Mouse (Mus musculus) CH12.LX (cell line): ENCODE measurements around the gene H1fx. TPM values are rescaled to one million over a fixed set of nuclear protein-coding genes. Genes with fewer than 3 reads are reported as not detected.

Experiments used
- DNase-seq: peaks from one replicate; pipeline ENCODE4 v3.0.0-alpha.2; 2013; ENCODE audit errors: extremely low read depth
- H3K27ac ChIP-seq: 2 replicates; pipeline ENCODE4 v1.5.1; 2012; ENCODE audit warnings: low read depth, mild to moderate bottlenecking, control low read depth, moderate library complexity; ENCODE audit not compliant: insufficient read depth
- H3K27me3 ChIP-seq: replicated peaks from 2 replicates; pipeline ENCODE3; 2012; ENCODE audit warnings: inconsistent platforms
- H3K36me3 ChIP-seq, 2 experiments: replicated peaks in 1 of 2; 2 replicates each; pipeline versions ENCODE3 to v1.6.1; 2012; ENCODE audit warnings: inconsistent platforms in 1 of 2, low read length in 1 of 2, mild to moderate bottlenecking in 1 of 2, mixed read lengths in 1 of 2, moderate library complexity in 1 of 2; ENCODE audit not compliant: control insufficient read depth in 1 of 2, insufficient read depth in 1 of 2
- H3K4me1 ChIP-seq, 2 experiments: 2 replicates each; pipeline ENCODE4 v1.6.1; 2012; ENCODE audit warnings: inconsistent platforms in 1 of 2, moderate library complexity in 1 of 2; ENCODE audit not compliant: insufficient read depth in 2 of 2, control insufficient read depth in 1 of 2
- H3K4me2 ChIP-seq: 2 replicates; pipeline ENCODE4 v1.6.1; 2012; ENCODE audit warnings: low read depth, mild to moderate bottlenecking, control low read depth; ENCODE audit not compliant: poor library complexity, insufficient read depth, severe bottlenecking
- H3K4me3 ChIP-seq, 3 experiments: fragments of 150-350 bp in 1 of 3; sonication (generic) in 1 of 3; replicated peaks in 1 of 3; 2 replicates each; pipeline versions ENCODE3 to v1.5.1; 2011 to 2012; ENCODE audit warnings: low read depth in 2 of 3, low read length in 2 of 3, mild to moderate bottlenecking in 2 of 3, moderate library complexity in 2 of 3, control low read depth in 1 of 3, improper control_type of control experiment in 1 of 3, inconsistent platforms in 1 of 3, mixed read lengths in 1 of 3; ENCODE audit not compliant: poor library complexity in 1 of 3
- H3K79me2 ChIP-seq: replicated peaks from 2 replicates; pipeline ENCODE4 v1.6.1; 2012; ENCODE audit warnings: mild to moderate bottlenecking, moderate library complexity; ENCODE audit not compliant: control insufficient read depth, poor library complexity, insufficient read depth, severe bottlenecking; ENCODE audit errors: extremely low read depth
- H3K9ac ChIP-seq: 2 replicates; pipeline ENCODE4 v1.6.1; 2012; ENCODE audit warnings: low read depth, mild to moderate bottlenecking, control low read depth, moderate library complexity; ENCODE audit not compliant: insufficient read depth
- H3K9me3 ChIP-seq: replicated peaks from 2 replicates; pipeline ENCODE3; 2012; ENCODE audit warnings: low read length, inconsistent platforms, mixed read lengths
- CHD1 ChIP-seq: IDR thresholded peaks from 2 replicates; pipeline ENCODE4 v1.6.1; 2012; ENCODE audit warnings: low read depth, low read length, improper control_type of control experiment, inconsistent platforms
- CHD2 ChIP-seq: IDR thresholded peaks from 2 replicates; pipeline ENCODE4 v1.6.1; 2011; ENCODE audit warnings: low read length, improper control_type of control experiment
- ELF1 ChIP-seq: IDR thresholded peaks from 2 replicates; pipeline ENCODE4 v1.6.1; 2014; ENCODE audit warnings: low read depth, mild to moderate bottlenecking, inconsistent platforms, low read length, improper control_type of control experiment
- EP300 ChIP-seq: IDR thresholded peaks from 2 replicates; pipeline ENCODE4 v1.6.1; 2011; ENCODE audit warnings: low read length, improper control_type of control experiment
- ETS1 ChIP-seq: conservative IDR thresholded peaks from 2 replicates; pipeline ENCODE4 v1.6.1; 2012; ENCODE audit warnings: low read depth, mild to moderate bottlenecking, inconsistent platforms, low read length, improper control_type of control experiment, moderate library complexity
- HCFC1 ChIP-seq: IDR thresholded peaks from 2 replicates; pipeline ENCODE4 v1.6.1; 2012; ENCODE audit warnings: low read depth, mild to moderate bottlenecking, inconsistent platforms, low read length, improper control_type of control experiment
- IRF4 ChIP-seq: IDR thresholded peaks from 2 replicates; pipeline ENCODE4 v1.6.1; 2014; ENCODE audit warnings: low read depth, mild to moderate bottlenecking, inconsistent platforms, low read length, improper control_type of control experiment
- JUND ChIP-seq: conservative IDR thresholded peaks from 2 replicates; pipeline ENCODE4 v1.6.1; 2011; ENCODE audit warnings: low read depth, low read length, improper control_type of control experiment
- MAZ ChIP-seq: IDR thresholded peaks from 2 replicates; pipeline ENCODE4 v1.6.1; 2012; ENCODE audit warnings: low read depth, mild to moderate bottlenecking, inconsistent platforms, low read length, improper control_type of control experiment, moderate library complexity
- MEF2A ChIP-seq: IDR thresholded peaks from 2 replicates; pipeline ENCODE4 v1.6.1; 2014; ENCODE audit warnings: low read depth, mild to moderate bottlenecking, inconsistent platforms, low read length, improper control_type of control experiment, borderline replicate concordance
- NRF1 ChIP-seq: IDR thresholded peaks from 2 replicates; pipeline ENCODE4 v1.6.1; 2014; ENCODE audit warnings: low read depth, mild to moderate bottlenecking, inconsistent platforms, low read length, improper control_type of control experiment, moderate library complexity
- RAD21 ChIP-seq: IDR thresholded peaks from 2 replicates; pipeline ENCODE4 v1.6.1; 2011; ENCODE audit warnings: low read depth, mild to moderate bottlenecking, low read length, improper control_type of control experiment, moderate library complexity
- SIN3A ChIP-seq: IDR thresholded peaks from 2 replicates; pipeline ENCODE4 v1.6.1; 2012; ENCODE audit warnings: low read length, improper control_type of control experiment, inconsistent platforms
- TBP ChIP-seq: conservative IDR thresholded peaks from 2 replicates; pipeline ENCODE4 v1.6.1; 2011; ENCODE audit warnings: low read depth, low read length, improper control_type of control experiment
- UBTF ChIP-seq: IDR thresholded peaks from 2 replicates; pipeline ENCODE4 v1.6.1; 2012; ENCODE audit warnings: low read depth, mild to moderate bottlenecking, inconsistent platforms, low read length, improper control_type of control experiment, moderate library complexity
- USF1 ChIP-seq: IDR thresholded peaks from 2 replicates; pipeline ENCODE4 v1.6.1; 2014; ENCODE audit warnings: low read depth, mild to moderate bottlenecking, inconsistent platforms, low read length, improper control_type of control experiment
- ZKSCAN1 ChIP-seq: IDR thresholded peaks from 2 replicates; pipeline ENCODE4 v1.6.1; 2012; ENCODE audit warnings: low read depth, inconsistent platforms, low read length, improper control_type of control experiment, borderline replicate concordance
- ZMIZ1 ChIP-seq: IDR thresholded peaks from 2 replicates; pipeline ENCODE4 v1.6.1; 2012; ENCODE audit warnings: low read depth, mild to moderate bottlenecking, inconsistent platforms, low read length, improper control_type of control experiment
- ZNF384 ChIP-seq: IDR thresholded peaks from 2 replicates; pipeline ENCODE4 v1.6.1; 2012; ENCODE audit warnings: low read depth, low read length, improper control_type of control experiment, inconsistent platforms
- dilution Hi-C: fragments of 300-500 bp; cut with MboI; formaldehyde crosslinking; loops from 2 replicates; pipeline ENCODE4 v1.14.3; 2020; ENCODE audit warnings: low sequenced_read_pairs; ENCODE audit not compliant: extremely low pct_unique_long_range_greater_than_20kb, extremely low pct_ligation_motif_present
- in situ Hi-C: fragments of 300-500 bp; cut with MboI; formaldehyde crosslinking; loops from 3 replicates; pipeline ENCODE4 v1.14.3; 2019; ENCODE audit warnings: low sequenced_read_pairs, low pct_ligation_motif_present, low pct_unique_long_range_greater_than_20kb, mixed read lengths
- polyA plus RNA-seq: library from polyadenylated mRNA; unstranded; fragments of >175 nt; gene quantifications from 2 replicates; pipeline ENCODE4 v1.2.1, GENCODE M21; 2012; ENCODE audit warnings: low read depth; ENCODE audit not compliant: insufficient read length
- total RNA-seq, 2 experiments: library from RNA; depleted of rRNA; stranded (reverse); fragments of 300-350 nt in 1 of 2; fragments of >200 nt in 1 of 2; gene quantifications; 2 replicates each; pipeline ENCODE4 v1.2.3; 2012 to 2014

Gene H1fx
- total and polyA plus RNA-seq, 3 experiments = 0.08 TPM; not detected in 2

GRCm38 (mm10) chr6:87981030-87981485, 379 bp downstream of the H1fx start:
- dilution Hi-C loops (no loop called here), in situ Hi-C loops (loop anchor here (5.0 kb wide), 1 partner anchor 34 kb away; no protein-coding TSS in a partner anchor)
- H3K27ac ChIP-seq = no peak overlapping the region
- H3K4me1 ChIP-seq = peaks cover 4 to 11% of the 10 kb centered on the region in 2 experiments; a peak in 2 of 4 replicates
- no peak overlapping the region for H3K9ac ChIP-seq
- no peak overlapping the region for H3K4me2 ChIP-seq
- TF ChIP-seq TBP (no peak), UBTF (no peak), EP300 (no peak), CHD1 (no peak), IRF4 (no peak), JUND (no peak), HCFC1 (no peak)
- no peaks in the 10 kb centered on the region for H3K79me2 ChIP-seq
- H3K9me3 ChIP-seq = peaks cover 12% of the 10 kb centered on the region
- no peak overlapping the region for H3K4me3 ChIP-seq
- peaks cover 5% of the 10 kb centered on the region for H3K27me3 ChIP-seq
- no peak for DNase-seq
- H3K36me3 ChIP-seq = no peaks in the 10 kb centered on the region

- peaks cover 12% of the 10 kb centered on the region for H3K9me3 ChIP-seq
- no peak overlapping the region for H3K4me3 ChIP-seq
- H3K27me3 ChIP-seq = peaks cover 5% of the 10 kb centered on the region
- in situ Hi-C loops (loop anchor here (5.0 kb wide), 1 partner anchor 33 kb away; no protein-coding TSS in a partner anchor), dilution Hi-C loops (no loop called here)
- H3K4me2 ChIP-seq = no peak overlapping the region
- H3K4me1 ChIP-seq = peaks cover 4 to 11% of the 10 kb centered on the region in 2 experiments; a peak in 2 of 4 replicates
- no peaks in the 10 kb centered on the region for H3K36me3 ChIP-seq
- no peak for TF ChIP-seq TBP
- TF ChIP-seq IRF4 = no peak
- TF ChIP-seq RAD21 = no peak
- TF ChIP-seq MEF2A = no peak
- no peak for TF ChIP-seq ZMIZ1
- no peak for TF ChIP-seq USF1
- TF ChIP-seq ETS1 = no peak
- no peak for TF ChIP-seq CHD1
- no peak for DNase-seq
- no peak overlapping the region for H3K9ac ChIP-seq
- H3K79me2 ChIP-seq = no peaks in the 10 kb centered on the region
- H3K27ac ChIP-seq = no peak overlapping the region
Observed at GRCm38 (mm10) chr6:87980374-87981029, 935 bp downstream of the H1fx start.

GRCm38 (mm10) chr6:87979728-87980127, 1.7 kb downstream of the H1fx start:
- no peak overlapping the region for H3K4me2 ChIP-seq
- dilution Hi-C loops = no loop called here

More at GRCm38 (mm10) chr6:87979728-87980127, 1.7 kb downstream of the H1fx start:
- Histone ChIP-seq H3K9ac (no peak overlapping the region), H3K27me3 (peaks cover 5% of the 10 kb centered on the region), H3K36me3 (no peaks in the 10 kb centered on the region), H3K4me1 (peaks cover 4 to 11% of the 10 kb centered on the region in 2 experiments; a peak in 2 of 4 replicates), H3K27ac (no peak overlapping the region), H3K79me2 (no peaks in the 10 kb centered on the region), H3K9me3 (peaks cover 12% of the 10 kb centered on the region), H3K4me3 (no peak overlapping the region)
- TF ChIP-seq ZMIZ1 (no peak), ETS1 (no peak), ZNF384 (no peak), ZKSCAN1 (no peak), NRF1 (no peak), SIN3A (no peak), CHD1 (no peak), ELF1 (no peak), MAZ (no peak), CHD2 (no peak)
- DNase-seq = no peak
- in situ Hi-C loops = loop anchor here (5.0 kb wide), 1 partner anchor 32 kb away; no protein-coding TSS in a partner anchor
